Mouse (Mus musculus) stomach, postnatal 0 days (tissue): ENCODE measurements around the gene Dck. TPM values are rescaled to one million over a fixed set of nuclear protein-coding genes. Genes with fewer than 3 reads are reported as not detected.

Source experiments
- ATAC-seq: fragments of 200-750 bp; cut with Nextera tagmentation; 2 replicates; pipeline ENCODE4 v1.8.0; 2017; ENCODE audit not compliant: low FRiP score, low TSS enrichment
- DNase-seq: peaks from one replicate; pipeline ENCODE4 v3.0.0-alpha.2; 2016; ENCODE audit warnings: low spot score
- H3K27ac ChIP-seq: fragments of 300-500 bp; sonication (generic); replicated peaks from 2 replicates; pipeline ENCODE4 v1.5.1; 2014; ENCODE audit warnings: mild to moderate bottlenecking, control low read depth
- H3K27me3 ChIP-seq: fragments of 300-500 bp; sonication (generic); 2 replicates; pipeline ENCODE4 v1.6.1; 2014; ENCODE audit warnings: low read length; ENCODE audit not compliant: control insufficient read depth, insufficient read depth
- H3K36me3 ChIP-seq: fragments of 300-500 bp; sonication (generic); 2 replicates; pipeline ENCODE4 v1.6.1; 2014; ENCODE audit warnings: low read length, mixed read lengths; ENCODE audit not compliant: control insufficient read depth, insufficient read depth
- H3K4me1 ChIP-seq: fragments of 300-500 bp; sonication (generic); replicated peaks from 2 replicates; pipeline ENCODE4 v1.6.1; 2014; ENCODE audit warnings: antibody characterized with exemption; ENCODE audit not compliant: control insufficient read depth, insufficient read depth
- H3K4me2 ChIP-seq: fragments of 300-500 bp; sonication (generic); replicated peaks from 2 replicates; pipeline ENCODE4 v1.6.1; 2014; ENCODE audit warnings: low read depth, mild to moderate bottlenecking, control low read depth, moderate library complexity
- H3K4me3 ChIP-seq: fragments of 300-500 bp; sonication (generic); 2 replicates; pipeline ENCODE4 v1.5.1; 2014; ENCODE audit warnings: low read depth, low read length, control low read depth
- H3K9ac ChIP-seq: fragments of 300-500 bp; sonication (generic); 2 replicates; pipeline ENCODE4 v1.6.1; 2014; ENCODE audit warnings: mild to moderate bottlenecking, low read length, control low read depth, mixed read lengths
- H3K9me3 ChIP-seq: fragments of 300-500 bp; sonication (generic); 2 replicates; pipeline ENCODE4 v1.6.1; 2016; ENCODE audit warnings: low read length; ENCODE audit not compliant: control insufficient read depth
- CTCF ChIP-seq: IDR thresholded peaks from 2 replicates; pipeline ENCODE4 v1.5.1; 2016; ENCODE audit warnings: antibody characterized with exemption, low read depth, mild to moderate bottlenecking, moderate library complexity
- EP300 ChIP-seq: optimal IDR thresholded peaks from 2 replicates; pipeline ENCODE3; 2016; ENCODE audit warnings: antibody characterized with exemption
- WGBS: fragments of 180-500 bp; shearing (Covaris S2); extraction: QIAGEN DNeasy Blood & Tissue Kit; methylation state at CpG from one replicate; pipeline ENCODE4 v1.1.7; 2014; 5-methylcytosine and 5-hydroxymethylcytosine counted together
- polyA plus RNA-seq: library from polyadenylated mRNA; unstranded; fragments of >200 nt; fragmentation: Nextera tagmentation; extraction: Ambion mirVana; gene quantifications from 2 replicates; pipeline ENCODE4 v1.2.1, GENCODE M21; 2015

Gene Dck
- polyA plus RNA-seq, 1 experiment from 2014 or later: 12.4 TPM

DNA sequence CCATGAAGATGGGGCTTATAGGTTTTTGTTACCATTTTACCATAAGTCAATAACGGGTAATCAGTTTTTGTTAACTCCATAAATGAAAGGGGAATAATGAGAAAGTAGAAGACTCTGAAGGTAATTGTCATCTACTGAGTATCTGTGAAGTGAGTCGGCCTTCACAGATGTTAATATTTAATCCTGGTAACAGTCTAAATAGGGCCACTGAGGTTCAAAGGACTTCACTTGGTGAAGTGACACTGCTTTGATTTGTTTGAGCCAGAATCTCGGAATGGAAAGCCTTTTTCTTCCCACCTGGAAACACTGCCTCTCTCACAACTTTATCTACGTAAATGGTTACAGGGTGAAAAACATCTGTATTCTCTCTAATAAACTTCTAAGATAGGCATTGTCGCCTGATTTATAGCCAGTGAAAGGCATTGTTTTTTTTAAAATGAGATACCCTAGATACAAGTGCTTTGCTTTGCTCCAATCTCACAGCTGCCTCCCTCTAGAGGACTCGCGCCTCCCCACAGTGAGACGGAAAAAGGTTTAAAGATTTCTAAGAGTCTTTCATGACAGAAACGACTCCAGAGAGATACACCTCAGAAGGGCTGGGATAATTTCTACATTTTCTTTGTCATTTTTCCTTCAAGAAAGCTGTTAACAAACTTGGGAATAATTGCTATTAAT is 31.3 kb downstream of the Dck start:
- H3K4me2 ChIP-seq: no peak overlapping the region
- H3K27me3 ChIP-seq: no peaks in the 10 kb centered on the region
- no peaks in the 10 kb centered on the region for H3K36me3 ChIP-seq
- WGBS: 47% methylated on average over 9 of the region's 9 CpGs
- H3K4me3 ChIP-seq: no peak overlapping the region
- no peak for DNase-seq
- no peak overlapping the region for H3K9ac ChIP-seq
- TF ChIP-seq CTCF (no peak), EP300 (no peak)
- no peak for ATAC-seq
- H3K9me3 ChIP-seq: no peaks in the 10 kb centered on the region
- H3K4me1 ChIP-seq: no peaks in the 10 kb centered on the region
- H3K27ac ChIP-seq: no peak overlapping the region

DNA sequence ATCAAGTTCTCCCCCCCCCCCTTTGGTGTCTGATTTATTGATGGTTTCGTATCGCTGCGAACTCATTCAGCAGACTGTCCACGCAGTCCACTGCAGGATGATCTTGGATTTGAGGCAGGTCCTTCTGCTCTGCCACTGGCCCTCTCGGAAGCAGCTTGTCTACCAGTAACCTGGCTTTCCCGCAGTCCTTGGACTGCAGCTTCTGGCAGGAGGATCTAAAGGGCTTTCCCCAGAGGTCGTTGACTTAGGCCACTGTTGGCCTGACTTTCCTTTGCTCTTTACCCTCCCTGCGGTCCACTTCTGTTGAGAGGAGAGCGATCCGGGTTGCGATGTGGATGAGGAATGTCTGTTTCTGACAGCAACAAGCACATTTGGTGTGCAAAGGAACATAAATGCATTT is 31.8 kb downstream of the Dck start:
- H3K4me2 ChIP-seq: no peak overlapping the region
- DNase-seq: no peak

DNA sequence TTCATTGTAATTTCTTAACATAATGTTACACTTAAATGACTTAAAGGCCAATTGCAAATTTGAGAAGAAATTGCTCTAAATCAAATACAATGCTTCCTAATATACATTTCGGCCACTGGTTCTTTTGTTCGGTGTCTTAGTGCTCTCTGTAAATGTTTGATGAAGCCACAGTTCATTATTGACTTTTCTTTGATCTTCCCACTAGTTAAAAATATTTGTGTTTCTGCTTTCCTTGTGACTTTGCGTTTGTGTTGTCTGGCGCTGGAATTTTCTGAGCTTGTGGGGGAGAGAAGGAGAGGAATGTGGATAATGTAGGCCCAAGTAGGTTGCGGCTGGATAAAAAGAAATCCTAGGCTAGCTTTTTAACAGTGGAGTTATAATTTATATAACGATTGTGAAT is 32.3 kb downstream of the Dck start:
- TF ChIP-seq EP300: no peak
- Histone ChIP-seq H3K36me3 (no peaks in the 10 kb centered on the region), H3K27ac (no peak overlapping the region), H3K9ac (no peak overlapping the region), H3K4me3 (no peak overlapping the region), H3K27me3 (no peaks in the 10 kb centered on the region), H3K4me2 (no peak overlapping the region), H3K9me3 (no peaks in the 10 kb centered on the region), H3K4me1 (no peaks in the 10 kb centered on the region)
- 67% methylated on average over 6 of the region's 6 CpGs for WGBS
- no peak for ATAC-seq
- DNase-seq: no peak

More for the DNA sequence above, 31.8 kb downstream of the Dck start:
- WGBS: 36% methylated on average over 11 of the region's 11 CpGs
- no peak overlapping the region for H3K9ac ChIP-seq
- no peaks in the 10 kb centered on the region for H3K9me3 ChIP-seq
- H3K36me3 ChIP-seq: no peaks in the 10 kb centered on the region
- H3K27me3 ChIP-seq: no peaks in the 10 kb centered on the region
- H3K4me1 ChIP-seq: no peaks in the 10 kb centered on the region
- ATAC-seq: no peak
- no peak overlapping the region for H3K4me3 ChIP-seq
- TF ChIP-seq EP300 (no peak), CTCF (no peak)
- no peak overlapping the region for H3K27ac ChIP-seq

DNA sequence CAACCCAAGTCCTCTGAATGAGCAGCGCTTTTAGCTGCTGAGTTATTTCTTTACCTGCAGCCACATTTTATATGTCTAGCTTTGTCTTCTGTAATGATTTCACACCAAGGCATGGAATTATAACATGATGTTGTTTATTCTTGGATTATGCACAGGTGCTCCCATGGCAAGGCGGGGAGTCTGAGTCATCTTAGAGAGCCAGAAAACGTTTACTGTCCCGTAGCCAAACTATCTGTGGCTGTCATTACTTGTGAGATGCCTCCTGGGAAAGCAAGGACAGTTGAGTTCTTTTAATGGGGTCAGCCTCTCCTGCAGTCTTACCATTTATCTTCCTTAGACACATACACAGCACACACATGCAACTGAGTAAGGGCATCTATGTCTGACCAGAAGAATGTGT is 40.8 kb downstream of the Dck start:
- no peaks in the 10 kb centered on the region for H3K27me3 ChIP-seq
- 63% methylated on average over 4 of the region's 4 CpGs for WGBS
- H3K27ac ChIP-seq: no peak overlapping the region
- no peak overlapping the region for H3K4me3 ChIP-seq
- ATAC-seq: no peak
- no peaks in the 10 kb centered on the region for H3K9me3 ChIP-seq
- H3K4me2 ChIP-seq: no peak overlapping the region
- no peak for TF ChIP-seq CTCF
- no peak for TF ChIP-seq EP300
- H3K9ac ChIP-seq: no peak overlapping the region
- no peaks in the 10 kb centered on the region for H3K36me3 ChIP-seq
- no peaks in the 10 kb centered on the region for H3K4me1 ChIP-seq
- DNase-seq: no peak

DNA sequence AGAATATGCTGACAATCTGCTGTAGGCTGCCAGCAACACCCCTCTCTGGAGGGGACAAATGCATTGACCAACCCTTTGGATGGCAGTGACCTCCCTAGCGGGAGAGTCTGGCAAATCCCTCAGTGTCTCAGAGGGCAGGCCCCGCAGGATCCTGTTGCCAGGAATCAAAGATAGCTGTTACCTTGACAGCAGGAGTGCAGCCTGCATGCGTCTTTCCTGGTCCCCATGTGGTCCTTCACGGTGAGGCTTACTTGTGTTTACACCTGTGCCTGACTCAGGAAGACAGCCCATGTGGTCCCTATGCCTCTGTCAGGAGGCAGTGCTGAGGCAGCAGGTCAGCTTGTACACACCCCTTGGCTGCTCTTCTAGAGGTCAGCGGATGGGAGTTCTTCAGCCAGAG is 41.5 kb downstream of the Dck start:
- Histone ChIP-seq H3K4me3 (no peak overlapping the region), H3K4me2 (no peak overlapping the region), H3K4me1 (no peaks in the 10 kb centered on the region), H3K9me3 (no peaks in the 10 kb centered on the region), H3K27ac (no peak overlapping the region), H3K36me3 (no peaks in the 10 kb centered on the region), H3K9ac (no peak overlapping the region), H3K27me3 (no peaks in the 10 kb centered on the region)
- 24% methylated on average over 5 of the region's 5 CpGs for WGBS
- TF ChIP-seq EP300 (no peak), CTCF (no peak)
- ATAC-seq: no peak; the same call in 1 of the 2 replicates
- DNase-seq: no peak

DNA sequence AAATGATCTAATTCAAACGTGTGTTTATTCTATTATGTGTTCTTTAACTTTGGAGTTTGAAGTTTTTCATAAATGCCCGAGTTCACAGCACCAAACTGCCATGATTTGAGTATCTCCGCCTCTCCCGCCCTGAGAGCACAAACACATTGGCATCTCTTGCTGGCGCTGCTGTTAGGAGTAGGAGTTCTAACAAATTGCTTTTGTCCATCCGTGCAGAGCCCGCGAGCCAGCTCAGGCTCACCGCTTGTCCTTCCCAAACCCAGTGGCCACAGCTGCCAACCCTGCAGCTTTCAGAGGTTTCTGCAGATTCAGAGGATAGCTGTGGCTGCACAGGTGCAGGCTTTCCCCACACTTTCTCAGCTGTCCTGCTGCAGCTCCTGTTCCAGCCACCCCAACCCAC is 42.5 kb downstream of the Dck start:
- Histone ChIP-seq H3K9me3 (no peaks in the 10 kb centered on the region), H3K36me3 (no peaks in the 10 kb centered on the region), H3K4me1 (no peaks in the 10 kb centered on the region), H3K4me3 (no peak overlapping the region), H3K9ac (no peak overlapping the region), H3K27me3 (no peaks in the 10 kb centered on the region), H3K4me2 (no peak overlapping the region), H3K27ac (no peak overlapping the region)
- DNase-seq (no peak), ATAC-seq (no peak)
- TF ChIP-seq CTCF: no peak
- no peak for TF ChIP-seq EP300
- WGBS: 30% methylated on average over 9 of the region's 9 CpGs
